ENCODE assay signal across 8 mouse cellular contexts in genomic region chr7:30558656-30559442, GRCm38 (mm10). TPM values are rescaled to one million over a fixed set of nuclear protein-coding genes. Genes with fewer than 3 reads are reported as not detected.
A peak's percentile ranks its signal among the peaks of the same experiment; 100 is the strongest.
DNase-seq lines count a peak whose midpoint lies in the region; ATAC-seq lines count a peak whose summit lies in the region.

No protein-coding gene starts in this region.

- peaks cover 17% of the 10 kb centered on the region for H3K4me1 ChIP-seq in kidney, embryonic 14.5 days (ENCODE audit: control insufficient read depth, insufficient read depth, low read length)
- peaks cover 5% of the 10 kb centered on the region; the same call in 1 of the 2 replicates for H3K4me1 ChIP-seq in brown adipose tissue, adult 24 weeks (ENCODE audit: control insufficient read depth, insufficient read depth, insufficient read length, low read length)
- no peaks in the 10 kb centered on the region; the same call in 1 of the 2 replicates for H3K4me1 ChIP-seq in hindbrain, embryonic 11.5 days (replicated peaks; ENCODE audit: control insufficient read depth, insufficient read depth, low read length)

- H3K9me3 ChIP-seq in kidney, embryonic 14.5 days (ENCODE audit: control insufficient read depth, low read length), result no peaks in the 10 kb centered on the region
- H3K9me3 ChIP-seq in hindbrain, embryonic 11.5 days (ENCODE audit: control insufficient read depth, low read length), result no peaks in the 10 kb centered on the region

- H3K4me2 ChIP-seq in kidney, embryonic 14.5 days (replicated peaks; ENCODE audit: low read depth, low read length), result peak overlapping the region; percentile 66
- H3K4me2 ChIP-seq in hindbrain, embryonic 11.5 days (replicated peaks; ENCODE audit: low read depth, low read length), result peak overlapping the region; percentile 68

- no peak for DNase-seq in kidney, postnatal 36 days
- DNase-seq in hindbrain, embryonic 11.5 days (ENCODE audit: low spot score), result no peak
- DNase-seq in ovary, postnatal 36 days (ENCODE audit: low spot score), result no peak
- DNase-seq in gastrocnemius, adult 18-20 months (ENCODE audit: low spot score), result no peak

- WGBS in kidney, embryonic 14.5 days, result 15% methylated on average over 12 of the region's 12 CpGs
- WGBS in hindbrain, embryonic 11.5 days, result 19% methylated on average over 12 of the region's 12 CpGs

- no peaks in the 10 kb centered on the region for H3K27me3 ChIP-seq in kidney, embryonic 14.5 days (ENCODE audit: control insufficient read depth, insufficient read depth, low read length)
- H3K27me3 ChIP-seq in hindbrain, embryonic 11.5 days (ENCODE audit: control insufficient read depth, insufficient read depth, low read length), result no peaks in the 10 kb centered on the region

- peak overlapping the region; percentile 64 for H3K9ac ChIP-seq in kidney, embryonic 14.5 days (ENCODE audit: low read depth, low read length)
- peak overlapping the region; percentile 40 for H3K9ac ChIP-seq in hindbrain, embryonic 11.5 days (ENCODE audit: low read depth, low read length)

- no peak overlapping the region for H3K27ac ChIP-seq in kidney, embryonic 14.5 days (ENCODE audit: low read depth, low read length)
- peak overlapping the region; percentile 43 for H3K27ac ChIP-seq in brown adipose tissue, adult 24 weeks (replicated peaks; ENCODE audit: low read depth, low read length)
- no peak overlapping the region for H3K27ac ChIP-seq in hindbrain, embryonic 11.5 days (ENCODE audit: low read depth, low read length)

- ATAC-seq in kidney, embryonic 14.5 days (ENCODE audit: low FRiP score, low TSS enrichment), result no peak
- ATAC-seq in hindbrain, embryonic 11.5 days (ENCODE audit: low FRiP score), result peak; percentile 3
- ATAC-seq in megakaryocyte progenitor cell, adult 5-6 weeks (replicated peaks; ENCODE audit: poor library complexity), result peak; percentile 13; the same call in 1 of the 2 replicates
- no peak for ATAC-seq in frontal cortex, adult (ENCODE audit: low TSS enrichment)

- peaks cover 33% of the 10 kb centered on the region for H3K36me3 ChIP-seq in kidney, embryonic 14.5 days (ENCODE audit: control insufficient read depth, insufficient read depth, low read length)
- 0 out of 2 replicates have a peak, but pooled peaks cover 5% of the 10 kb centered on the region for H3K36me3 ChIP-seq in hindbrain, embryonic 11.5 days (ENCODE audit: control insufficient read depth, insufficient read depth, low read length)

- peak overlapping the region; percentile 44 for H3K4me3 ChIP-seq in kidney, embryonic 14.5 days (ENCODE audit: low read length)
- peak overlapping the region; percentile 66 for H3K4me3 ChIP-seq in brown adipose tissue, adult 24 weeks (ENCODE audit: insufficient read depth, low read depth, low read length)
- H3K4me3 ChIP-seq in hindbrain, embryonic 11.5 days (ENCODE audit: low read depth, low read length), result peak overlapping the region; percentile 38

RNA-seq across cellular contexts. Expression of gene Lin37, which starts 0.8 kb away (rescaled TPM):
- polyA plus RNA-seq in kidney, embryonic 14.5 days (2014; fragmentation: Nextera tagmentation; extraction: Ambion mirVana), result 38.5 and 48.0 TPM in 2 replicates
- 19.5 and 23.1 TPM in 2 replicates for polyA plus RNA-seq in brown adipose tissue, adult 24 weeks (2012; ENCODE audit: insufficient read depth, insufficient read length, missing spikeins)
- polyA plus RNA-seq in hindbrain, embryonic 11.5 days (2014; fragmentation: Nextera tagmentation; extraction: Ambion mirVana), result 44.7 and 48.3 TPM in 2 replicates
- 54.8 and 67.5 TPM in 2 replicates for total RNA-seq in megakaryocyte progenitor cell, adult 5-6 weeks (2015)
- 27.2 and 39.8 TPM in 2 replicates for total RNA-seq in megakaryocyte progenitor cell, adult 5-6 weeks (2017)
- 1 to 10 TPM; 8.7 to 9.0 TPM for total RNA-seq in gastrocnemius, adult 18-20 months (2021)

RNA-seq across cellular contexts. Expression of gene U2af1l4, which starts 4.3 kb away (rescaled TPM):
- 109 and 119 TPM in 2 replicates for polyA plus RNA-seq in kidney, embryonic 14.5 days (2014; fragmentation: Nextera tagmentation; extraction: Ambion mirVana)
- polyA plus RNA-seq in brown adipose tissue, adult 24 weeks (2012; ENCODE audit: insufficient read depth, insufficient read length, missing spikeins), result 59.1 and 65.5 TPM in 2 replicates
- 83.0 and 100.0 TPM in 2 replicates for polyA plus RNA-seq in hindbrain, embryonic 11.5 days (2014; fragmentation: Nextera tagmentation; extraction: Ambion mirVana)
- total RNA-seq in megakaryocyte progenitor cell, adult 5-6 weeks (2015), result 21.4 and 23.4 TPM in 2 replicates
- total RNA-seq in megakaryocyte progenitor cell, adult 5-6 weeks (2017), result 86.9 and 96.7 TPM in 2 replicates
- total RNA-seq in gastrocnemius, adult 18-20 months (2021), result 10 to 100 TPM; 50.9 to 53.6 TPM

RNA-seq across cellular contexts. Expression of gene Gm49396, which starts 4.3 kb away (rescaled TPM):
- 8.0 and 11.3 TPM in 2 replicates for polyA plus RNA-seq in kidney, embryonic 14.5 days (2014; fragmentation: Nextera tagmentation; extraction: Ambion mirVana)
- polyA plus RNA-seq in brown adipose tissue, adult 24 weeks (2012; ENCODE audit: insufficient read depth, insufficient read length, missing spikeins), result 0.91 and 5.5 TPM in 2 replicates
- polyA plus RNA-seq in hindbrain, embryonic 11.5 days (2014; fragmentation: Nextera tagmentation; extraction: Ambion mirVana), result 7.8 and 9.8 TPM in 2 replicates
- 2.2 and 3.7 TPM in 2 replicates for total RNA-seq in megakaryocyte progenitor cell, adult 5-6 weeks (2015)
- 3.4 and 3.9 TPM in 2 replicates for total RNA-seq in megakaryocyte progenitor cell, adult 5-6 weeks (2017)
- 1 to 10 TPM; 1.0 to 1.3 TPM for total RNA-seq in gastrocnemius, adult 18-20 months (2021)

RNA-seq across cellular contexts. Expression of gene Psenen, which starts 4.6 kb away (rescaled TPM):
- 121 and 182 TPM in 2 replicates for polyA plus RNA-seq in kidney, embryonic 14.5 days (2014; fragmentation: Nextera tagmentation; extraction: Ambion mirVana)
- 177 and 187 TPM in 2 replicates for polyA plus RNA-seq in brown adipose tissue, adult 24 weeks (2012; ENCODE audit: insufficient read depth, insufficient read length, missing spikeins)
- polyA plus RNA-seq in hindbrain, embryonic 11.5 days (2014; fragmentation: Nextera tagmentation; extraction: Ambion mirVana), result 104 and 105 TPM in 2 replicates
- 181 and 202 TPM in 2 replicates for total RNA-seq in megakaryocyte progenitor cell, adult 5-6 weeks (2015)
- 150 and 154 TPM in 2 replicates for total RNA-seq in megakaryocyte progenitor cell, adult 5-6 weeks (2017)
- total RNA-seq in gastrocnemius, adult 18-20 months (2021), result 100 to 1,000 TPM; 122 to 132 TPM

RNA-seq across cellular contexts. Expression of gene Igflr1, which starts 6.4 kb away (rescaled TPM):
- polyA plus RNA-seq in kidney, embryonic 14.5 days (2014; fragmentation: Nextera tagmentation; extraction: Ambion mirVana), result 2.9 and 3.7 TPM in 2 replicates
- polyA plus RNA-seq in brown adipose tissue, adult 24 weeks (2012; ENCODE audit: insufficient read depth, insufficient read length, missing spikeins), result not detected in 2 replicates
- 3.0 and 3.6 TPM in 2 replicates for polyA plus RNA-seq in hindbrain, embryonic 11.5 days (2014; fragmentation: Nextera tagmentation; extraction: Ambion mirVana)
- total RNA-seq in megakaryocyte progenitor cell, adult 5-6 weeks (2015), result 7.2 and 9.2 TPM in 2 replicates
- total RNA-seq in megakaryocyte progenitor cell, adult 5-6 weeks (2017), result not detected in 2 replicates
- total RNA-seq in gastrocnemius, adult 18-20 months (2021), result 1 to 10 TPM in 1 of 2 experiments, under 1 TPM in 1; 0.82 to 1.4 TPM

Comparison
In these comparisons a context has a peak if more than half of its experiments do, and no peak if none do; other contexts are left out.
1. ATAC-seq: peak in hindbrain, embryonic 11.5 days (single experiment) and megakaryocyte progenitor cell, adult 5-6 weeks (single experiment); none in kidney, embryonic 14.5 days (single experiment) and frontal cortex, adult (single experiment).
2. Peak in every context shown above with its lines, with median percentiles within 50 percentile points of each other: H3K4me3 ChIP-seq.